Mouse (Mus musculus): ENCODE measurements around the gene Gpr6.

The Gpr6 gene

GRCm38 (mm10) chr10:41072116-41072515, at the start of gene Gpr6:
TSS of gene Gpr6 (minus strand) at chr10:41072285.
- no peak for DNase-seq

DNA sequence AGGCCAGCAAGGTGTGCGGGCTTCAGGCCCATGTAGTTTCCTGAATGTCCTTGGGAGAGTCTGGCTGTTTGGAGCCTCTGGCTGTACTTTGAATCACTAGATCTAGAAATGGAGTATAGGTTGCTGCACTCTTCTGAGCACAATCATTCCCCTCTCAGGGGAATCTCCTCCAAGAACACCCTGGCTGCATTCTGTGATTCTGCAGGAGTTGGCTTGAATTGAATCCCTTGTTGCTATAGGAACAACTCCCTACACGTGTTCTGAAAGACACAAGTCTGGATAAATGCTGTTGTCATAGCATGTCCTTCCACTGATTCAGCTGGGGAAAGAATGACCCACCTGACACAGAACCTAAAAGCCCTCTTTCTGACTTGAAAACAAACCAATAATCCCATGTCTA, 28.0 kb upstream of the Gpr6 start:
- DNase-seq: no peak

- no peak for DNase-seq
Measured at GRCm38 (mm10) chr10:41098137-41098536, 26.1 kb upstream of the Gpr6 start.

DNA sequence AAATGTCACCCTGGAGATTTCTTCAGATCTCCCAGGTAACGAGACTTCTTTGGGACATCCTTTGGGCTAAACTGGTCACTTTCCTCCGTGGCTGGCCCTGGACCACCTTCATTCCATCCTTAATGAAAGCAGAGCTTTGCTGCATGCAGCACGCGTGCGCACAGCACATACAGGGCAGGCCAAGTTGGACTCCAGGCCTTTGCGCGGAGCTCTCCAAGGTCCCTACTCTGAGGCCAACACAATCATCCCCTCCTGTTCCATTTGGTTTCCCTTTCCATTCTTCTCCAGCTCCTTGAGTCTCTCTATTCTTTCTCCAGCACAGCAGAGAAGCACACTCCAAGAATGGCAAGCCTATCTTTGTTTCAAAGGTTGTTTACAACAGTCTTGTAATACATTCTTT, 16.8 kb upstream of the Gpr6 start:
- DNase-seq: peak; percentile 38

GRCm38 (mm10) chr10:41071696-41072095, 389 bp downstream of the Gpr6 start:
- peak; percentile 79 for DNase-seq

GRCm38 (mm10) chr10:41070693-41071651, 1.1 kb downstream of the Gpr6 start:
- DNase-seq: peak; percentile 6

GRCm38 (mm10) chr10:41060250-41060831, 11.7 kb downstream of the Gpr6 start:
- no peak for DNase-seq

- no peak for DNase-seq
Measured at GRCm38 (mm10) chr10:41055581-41055980, 16.5 kb downstream of the Gpr6 start.

DNA sequence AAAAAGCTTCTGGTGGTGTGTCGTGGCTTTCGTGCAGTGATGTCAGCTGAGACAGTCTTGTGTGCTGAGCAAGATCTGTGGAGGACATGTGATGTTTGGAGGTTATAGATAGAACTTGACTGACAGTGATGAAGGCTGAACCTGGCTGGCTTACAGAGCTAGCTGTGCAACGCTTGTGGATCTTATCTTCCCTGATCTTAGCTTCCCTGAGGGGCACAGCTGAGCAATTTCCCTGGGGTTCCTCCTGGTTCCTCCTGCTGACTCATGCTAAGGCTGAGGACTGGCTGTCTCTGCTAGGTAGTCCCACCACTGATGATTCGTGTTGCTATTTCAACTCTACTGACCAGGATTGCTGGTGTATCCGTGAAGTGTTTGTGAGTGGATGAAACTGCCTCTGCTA, 18.1 kb downstream of the Gpr6 start:
- no peak for DNase-seq

DNA sequence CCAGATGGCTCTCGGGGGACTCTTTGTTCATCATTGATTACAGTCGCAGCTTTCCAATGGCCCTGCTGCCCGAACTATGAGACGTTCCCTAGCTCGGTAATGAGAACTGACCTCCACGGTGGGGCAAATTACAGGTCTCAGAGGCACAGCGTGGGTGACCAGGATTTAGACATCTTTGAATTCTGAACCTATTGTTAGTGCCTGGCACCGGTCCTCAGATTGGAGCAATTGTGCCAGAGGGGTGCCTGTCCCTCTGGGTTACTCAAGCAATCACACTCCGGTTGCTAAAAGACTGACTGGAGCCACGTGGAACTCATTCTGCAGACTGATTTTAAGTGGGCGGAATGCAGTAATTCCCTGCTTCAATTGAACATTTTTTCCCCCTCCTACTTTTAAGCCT, 29.8 kb downstream of the Gpr6 start:
- DNase-seq: no peak

DNA sequence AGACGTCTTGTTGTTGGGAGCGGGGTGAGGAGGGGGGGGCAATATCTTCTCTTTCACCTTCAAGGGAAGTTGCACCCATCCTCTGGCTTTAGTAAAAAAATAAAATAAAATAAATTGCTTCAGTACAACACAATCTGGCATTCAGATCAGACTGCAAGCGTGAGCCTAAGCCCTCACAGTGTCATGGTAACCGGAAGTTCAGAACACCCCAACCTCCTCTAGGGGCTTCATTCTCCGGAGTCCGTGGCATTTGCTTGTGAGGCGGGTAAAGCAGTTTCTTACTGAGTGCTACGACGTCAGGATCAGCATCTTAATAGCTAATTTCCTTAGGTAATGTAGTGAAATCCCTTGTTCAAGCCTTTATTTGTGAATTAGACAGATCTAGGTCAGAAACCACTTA, 30.6 kb downstream of the Gpr6 start:
- DNase-seq: no peak

DNA sequence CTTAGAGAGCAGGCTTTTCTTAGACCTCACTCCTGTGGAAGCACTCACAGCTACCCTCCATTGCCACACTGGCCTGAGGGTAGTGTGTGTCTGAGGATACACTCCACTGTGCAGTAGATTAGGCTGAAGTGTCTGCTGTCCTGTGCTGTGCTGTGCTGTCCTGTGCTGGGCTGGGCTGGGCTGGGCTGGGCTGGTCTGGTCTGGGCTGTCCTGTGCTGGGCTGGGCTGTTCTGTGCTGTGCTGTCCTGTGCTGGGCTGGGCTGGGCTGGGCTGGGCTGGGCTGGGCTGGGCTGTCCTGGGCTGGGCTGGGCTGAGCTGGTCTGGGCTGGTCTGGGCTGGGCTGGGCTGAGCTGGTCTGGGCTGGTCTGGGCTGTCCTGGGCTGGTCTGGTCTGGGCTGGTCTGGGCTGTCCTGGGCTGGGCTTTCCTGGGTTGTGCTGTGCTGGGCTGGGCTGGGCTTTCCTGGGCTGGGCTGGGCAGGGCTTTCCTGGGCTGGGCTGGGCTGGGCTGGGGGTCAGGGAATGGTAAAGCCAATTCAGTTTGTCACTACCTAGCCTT, 31.5 kb downstream of the Gpr6 start:
- DNase-seq: no peak

DNA sequence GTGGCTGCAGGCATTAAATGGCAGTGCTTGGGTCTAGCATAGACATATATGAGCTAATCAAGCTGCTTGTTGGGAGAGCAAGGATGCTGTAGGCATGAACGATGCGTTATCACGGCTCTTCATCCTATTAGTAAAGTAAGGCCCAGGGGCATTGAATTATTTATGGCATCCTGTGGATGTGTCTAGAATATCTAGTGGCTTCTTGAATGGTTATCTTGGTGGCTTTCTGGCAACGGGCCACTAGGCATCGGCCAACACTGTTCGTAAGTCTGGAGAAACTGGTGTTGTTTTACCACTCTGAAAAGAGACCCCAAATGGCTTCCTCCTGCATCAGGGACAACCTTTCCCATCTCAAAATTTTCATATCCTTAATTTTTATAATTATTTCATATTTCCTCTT, 33.6 kb downstream of the Gpr6 start:
- no peak for DNase-seq

- no peak for DNase-seq
Measured at GRCm38 (mm10) chr10:41037722-41038121, 34.4 kb downstream of the Gpr6 start.

GRCm38 (mm10) chr10:41032811-41033210, 39.3 kb downstream of the Gpr6 start:
- no peak for DNase-seq

- DNase-seq: no peak
Measured at GRCm38 (mm10) chr10:41024860-41025259, 47.2 kb downstream of the Gpr6 start.

GRCm38 (mm10) chr10:41024406-41024805, 47.7 kb downstream of the Gpr6 start:
- DNase-seq: no peak

DNA sequence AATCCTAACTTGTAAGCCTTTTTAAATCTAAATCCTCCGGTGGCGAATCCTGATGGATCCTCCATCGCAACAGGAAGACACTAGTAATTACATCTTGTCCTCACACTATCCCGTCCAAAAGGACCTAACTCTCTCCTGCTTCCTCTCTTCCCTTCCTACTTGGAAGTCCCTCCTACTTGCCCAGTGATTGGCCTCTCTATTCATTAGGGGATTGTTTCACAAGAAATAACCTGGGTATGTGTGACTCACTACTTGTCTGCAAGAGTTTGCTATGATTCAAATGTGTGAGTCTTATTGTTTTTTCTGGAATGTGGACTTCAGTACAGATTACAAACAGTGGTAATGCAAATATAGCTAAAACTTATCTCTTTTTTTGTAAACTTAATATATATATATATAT, 49.9 kb downstream of the Gpr6 start:
- DNase-seq: no peak
